Mouse (Mus musculus): ENCODE measurements around the gene Gm16181.

The Gm16181 gene

GRCm38 (mm10) chr17:35272249-35272648 is 51.6 kb downstream of the Gm16181 start:
- WGBS: 80% methylated on average over 3 of the region's 3 CpGs

Data from cerebral cortex, adult 2 months (tissue).